Mouse (Mus musculus): ENCODE measurements at regions not wholly inside any gene's neighbourhood (a gene's known extent, or its start where the extent isn't known, plus 50 kb on each side); places are given as distances from the start of the nearest gene placed in this dataset.
A peak's percentile ranks its signal among the peaks of the same experiment; 100 is the strongest.

GRCm38 (mm10) chr8:79562669-79563068, 76.7 kb upstream of the Otud4 start:
- no peaks in the 10 kb centered on the region for H3K36me3 ChIP-seq (ENCODE audit: insufficient read depth, low read length)
- TF ChIP-seq POU5F1 (IDR thresholded peaks at IDR 0.05; ENCODE audit: borderline replicate concordance, low read length) (no peak), CTCF (conservative IDR thresholded peaks at IDR 0.05; ENCODE audit: low read length) (peak; percentile 61)
- H3K27me3 ChIP-seq (ENCODE audit: insufficient read depth, low read length), result no peaks in the 10 kb centered on the region
- no peak overlapping the region for H3K4me3 ChIP-seq (replicated peaks; ENCODE audit: low read length)
- H3K4me1 ChIP-seq (replicated peaks; ENCODE audit: low read depth, low read length), result peaks cover 19% of the 10 kb centered on the region
- no peaks in the 10 kb centered on the region for H3K9me3 ChIP-seq (ENCODE audit: low read length)

DNA sequence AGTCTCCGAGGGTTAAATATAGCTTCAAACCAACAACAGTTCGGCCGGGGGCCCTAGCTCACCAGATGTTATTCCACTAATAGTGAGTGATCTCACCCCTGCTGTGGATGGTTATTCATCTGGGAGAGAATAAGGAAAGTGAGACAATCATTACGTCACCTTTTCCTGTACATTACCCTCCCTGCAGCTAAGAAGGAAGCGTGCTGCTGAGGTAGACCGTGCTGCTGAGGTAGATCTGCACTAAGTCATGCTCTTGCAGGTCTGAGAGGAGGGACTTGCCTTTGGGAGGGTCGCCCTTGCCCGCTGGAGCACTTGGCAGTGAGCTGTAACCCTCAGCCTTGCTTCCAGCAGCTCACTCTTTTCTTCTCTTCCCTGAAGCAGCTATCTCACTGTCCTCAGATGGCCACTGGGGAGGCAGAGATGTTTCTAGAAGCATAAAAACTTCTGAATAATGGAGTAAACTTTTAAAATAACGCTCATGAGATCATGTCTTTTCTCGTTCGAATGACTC, 77.3 kb upstream of the Otud4 start:
- TF ChIP-seq CTCF (conservative IDR thresholded peaks at IDR 0.05; ENCODE audit: low read length) (no peak), NANOG (IDR thresholded peaks at IDR 0.05; ENCODE audit: borderline replicate concordance, low read length) (no peak), POU5F1 (IDR thresholded peaks at IDR 0.05; ENCODE audit: borderline replicate concordance, low read length) (no peak)
- H3K4me1 ChIP-seq (replicated peaks; ENCODE audit: low read depth, low read length), result peaks cover 19% of the 10 kb centered on the region
- no peak overlapping the region for H3K4me3 ChIP-seq (replicated peaks; ENCODE audit: low read length)
- no peaks in the 10 kb centered on the region for H3K27me3 ChIP-seq (ENCODE audit: insufficient read depth, low read length)
- no peaks in the 10 kb centered on the region for H3K36me3 ChIP-seq (ENCODE audit: insufficient read depth, low read length)
- H3K9me3 ChIP-seq (ENCODE audit: low read length), result no peaks in the 10 kb centered on the region

- H3K9me3 ChIP-seq (ENCODE audit: low read length), result no peaks in the 10 kb centered on the region
- peaks cover 19% of the 10 kb centered on the region for H3K4me1 ChIP-seq (replicated peaks; ENCODE audit: low read depth, low read length)
- no peaks in the 10 kb centered on the region for H3K27me3 ChIP-seq (ENCODE audit: insufficient read depth, low read length)
- H3K36me3 ChIP-seq (ENCODE audit: insufficient read depth, low read length), result no peaks in the 10 kb centered on the region
- TF ChIP-seq POU5F1 (IDR thresholded peaks at IDR 0.05; ENCODE audit: borderline replicate concordance, low read length) (no peak), NANOG (IDR thresholded peaks at IDR 0.05; ENCODE audit: borderline replicate concordance, low read length) (no peak), CTCF (conservative IDR thresholded peaks at IDR 0.05; ENCODE audit: low read length) (no peak)
- H3K4me3 ChIP-seq (replicated peaks; ENCODE audit: low read length), result no peak overlapping the region
These were observed 78.0 kb upstream of the Otud4 start for GRCm38 (mm10) chr8:79561269-79562063.

GRCm38 (mm10) chr8:79559516-79559915, 79.9 kb upstream of the Otud4 start:
- no peaks in the 10 kb centered on the region for H3K9me3 ChIP-seq (ENCODE audit: low read length)
- TF ChIP-seq POU5F1 (IDR thresholded peaks at IDR 0.05; ENCODE audit: borderline replicate concordance, low read length), result no peak
- no peak for TF ChIP-seq NANOG (IDR thresholded peaks at IDR 0.05; ENCODE audit: borderline replicate concordance, low read length)
- no peak for TF ChIP-seq CTCF (conservative IDR thresholded peaks at IDR 0.05; ENCODE audit: low read length)

DNA sequence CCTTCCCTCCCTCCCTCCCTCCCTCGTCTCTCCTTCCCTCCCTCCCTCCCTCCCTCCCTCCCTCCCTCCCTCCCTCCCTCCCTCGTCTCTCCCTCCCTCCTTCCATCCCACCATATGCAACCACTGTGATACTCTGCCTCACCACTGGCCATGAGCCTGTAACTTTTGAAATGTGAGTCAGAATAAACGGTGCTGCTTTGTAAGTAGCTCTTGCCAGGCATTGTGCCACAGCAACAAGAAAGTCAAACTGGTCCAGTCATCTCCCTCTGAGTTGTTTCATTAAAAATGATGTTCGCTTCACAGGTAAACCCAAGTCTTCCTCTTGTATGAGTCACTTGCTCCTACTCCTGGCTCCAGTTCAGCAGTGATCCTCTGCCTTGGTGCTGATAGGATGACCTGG, 85.1 kb upstream of the Otud4 start:
- Histone ChIP-seq H3K36me3 (ENCODE audit: insufficient read depth, low read length) (no peaks in the 10 kb centered on the region), H3K27me3 (ENCODE audit: insufficient read depth, low read length) (no peaks in the 10 kb centered on the region), H3K9me3 (ENCODE audit: low read length) (no peaks in the 10 kb centered on the region), H3K4me1 (replicated peaks; ENCODE audit: low read depth, low read length) (peaks cover 1% of the 10 kb centered on the region; the same call in 1 of the 2 replicates), H3K4me3 (replicated peaks; ENCODE audit: low read length) (no peak overlapping the region)
- no peak for TF ChIP-seq NANOG (IDR thresholded peaks at IDR 0.05; ENCODE audit: borderline replicate concordance, low read length)
- no peak for TF ChIP-seq CTCF (conservative IDR thresholded peaks at IDR 0.05; ENCODE audit: low read length)
- TF ChIP-seq POU5F1 (IDR thresholded peaks at IDR 0.05; ENCODE audit: borderline replicate concordance, low read length), result no peak

More at GRCm38 (mm10) chr8:79559516-79559915, 79.9 kb upstream of the Otud4 start:
- no peaks in the 10 kb centered on the region for H3K36me3 ChIP-seq (ENCODE audit: insufficient read depth, low read length)
- no peak overlapping the region for H3K4me3 ChIP-seq (replicated peaks; ENCODE audit: low read length)
- H3K27me3 ChIP-seq (ENCODE audit: insufficient read depth, low read length), result no peaks in the 10 kb centered on the region
- peaks cover 19% of the 10 kb centered on the region for H3K4me1 ChIP-seq (replicated peaks; ENCODE audit: low read depth, low read length)

- H3K9me3 ChIP-seq (ENCODE audit: low read length), result peaks cover 5% of the 10 kb centered on the region
- H3K4me3 ChIP-seq (replicated peaks; ENCODE audit: low read length), result no peak overlapping the region
- H3K36me3 ChIP-seq (ENCODE audit: insufficient read depth, low read length), result no peaks in the 10 kb centered on the region
- H3K27me3 ChIP-seq (ENCODE audit: insufficient read depth, low read length), result no peaks in the 10 kb centered on the region
- no peak for TF ChIP-seq CTCF (conservative IDR thresholded peaks at IDR 0.05; ENCODE audit: low read length)
- no peak for TF ChIP-seq POU5F1 (IDR thresholded peaks at IDR 0.05; ENCODE audit: borderline replicate concordance, low read length)
- TF ChIP-seq NANOG (IDR thresholded peaks at IDR 0.05; ENCODE audit: borderline replicate concordance, low read length), result no peak
- peaks cover 31% of the 10 kb centered on the region for H3K4me1 ChIP-seq (replicated peaks; ENCODE audit: low read depth, low read length)
These were observed 89.3 kb upstream of the Otud4 start for GRCm38 (mm10) chr8:79550151-79550550.

GRCm38 (mm10) chr8:79548156-79548555, 91.3 kb upstream of the Otud4 start:
- H3K36me3 ChIP-seq (ENCODE audit: insufficient read depth, low read length), result no peaks in the 10 kb centered on the region
- peaks cover 16% of the 10 kb centered on the region for H3K9me3 ChIP-seq (ENCODE audit: low read length)
- peaks cover 31% of the 10 kb centered on the region for H3K4me1 ChIP-seq (replicated peaks; ENCODE audit: low read depth, low read length)
- no peaks in the 10 kb centered on the region for H3K27me3 ChIP-seq (ENCODE audit: insufficient read depth, low read length)
- no peak overlapping the region for H3K4me3 ChIP-seq (replicated peaks; ENCODE audit: low read length)
- TF ChIP-seq POU5F1 (IDR thresholded peaks at IDR 0.05; ENCODE audit: borderline replicate concordance, low read length) (no peak), CTCF (conservative IDR thresholded peaks at IDR 0.05; ENCODE audit: low read length) (no peak), NANOG (IDR thresholded peaks at IDR 0.05; ENCODE audit: borderline replicate concordance, low read length) (no peak)

DNA sequence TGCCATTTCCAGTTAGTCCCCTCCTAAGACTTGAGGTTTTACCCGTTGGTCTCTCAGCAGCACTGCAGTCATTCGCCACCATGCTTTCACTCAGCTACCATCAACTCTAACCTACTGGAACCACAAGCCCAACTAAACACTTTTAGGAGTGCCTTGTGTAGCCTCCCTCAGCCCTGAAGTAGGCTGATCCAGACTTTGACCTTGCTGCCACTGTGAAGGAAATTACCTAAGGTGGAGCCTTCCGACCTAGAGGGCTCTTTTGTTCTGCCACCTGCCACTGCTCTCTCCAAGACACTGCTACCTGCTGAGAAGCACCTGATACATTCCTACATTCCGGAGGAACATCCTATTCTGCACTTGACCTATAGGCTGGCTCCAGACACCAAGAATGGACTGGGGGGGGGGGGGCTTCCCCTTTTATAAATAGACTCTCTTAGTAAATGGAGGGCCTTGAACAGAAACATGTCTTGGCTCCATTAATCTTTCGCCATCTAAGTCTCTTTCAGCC, 93.5 kb upstream of the Otud4 start:
- Histone ChIP-seq H3K36me3 (ENCODE audit: insufficient read depth, low read length) (no peaks in the 10 kb centered on the region), H3K4me3 (replicated peaks; ENCODE audit: low read length) (no peak overlapping the region), H3K9me3 (ENCODE audit: low read length) (peaks cover 16% of the 10 kb centered on the region), H3K27me3 (ENCODE audit: insufficient read depth, low read length) (no peaks in the 10 kb centered on the region), H3K4me1 (replicated peaks; ENCODE audit: low read depth, low read length) (peaks cover 40% of the 10 kb centered on the region)
- TF ChIP-seq POU5F1 (IDR thresholded peaks at IDR 0.05; ENCODE audit: borderline replicate concordance, low read length), result no peak
- no peak for TF ChIP-seq CTCF (conservative IDR thresholded peaks at IDR 0.05; ENCODE audit: low read length)
- 0 out of 2 replicates have a peak, but pooled peaks have one; percentile 24 for TF ChIP-seq NANOG (IDR thresholded peaks at IDR 0.05; ENCODE audit: borderline replicate concordance, low read length)
